Comparison of ENCODE assay signal across 17 mouse cellular contexts in genomic region chr1:162805011-162805410, GRCm38 (mm10). TPM values are rescaled to one million over a fixed set of nuclear protein-coding genes. Genes with fewer than 3 reads are reported as not detected.
A peak's percentile ranks its signal among the peaks of the same experiment; 100 is the strongest.
DNase-seq lines count a peak whose midpoint lies in the region; ATAC-seq and TF ChIP-seq lines count a peak whose summit lies in the region.
"Had no signal": no experiment of that assay in that cellular context is flagged by ENCODE, and none has a peak within 500 bp of the region (broad histone marks: within the 10 kb centered on the region; RNA-seq: fewer than 3 reads in every experiment).

No protein-coding gene starts in this region.

- TF ChIP-seq CTCF in intestine, postnatal 0 days (IDR thresholded peaks at IDR 0.05; ENCODE audit: low read depth) = peak; percentile 65
- TF ChIP-seq CTCF in liver, embryonic 14.5 days (IDR thresholded peaks at IDR 0.05; ENCODE audit: low read depth) = peak; percentile 24; the same call in 1 of the 2 replicates
- peak; percentile 48 for TF ChIP-seq CTCF in E14TG2a.4 (conservative IDR thresholded peaks at IDR 0.05; ENCODE audit: low read length)

- no peak overlapping the region for H3K4me3 ChIP-seq in intestine, postnatal 0 days (ENCODE audit: low read depth, low read length)
- no peak overlapping the region for H3K4me3 ChIP-seq in intestine, embryonic 15.5 days (replicated peaks)
- no peak overlapping the region for H3K4me3 ChIP-seq in liver, embryonic 14.5 days (ENCODE audit: insufficient read depth in 1 of 2, low read depth in 2 of 2, low read length in 2 of 2)
- no peak overlapping the region for H3K4me3 ChIP-seq in E14TG2a.4 (replicated peaks; ENCODE audit: low read length)
- H3K4me3 ChIP-seq: forebrain, embryonic 12.5 days; limb, embryonic 15.5 days had no signal

- no peak overlapping the region for H3K9ac ChIP-seq in intestine, postnatal 0 days (ENCODE audit: low read depth, low read length)
- H3K9ac ChIP-seq in intestine, embryonic 15.5 days = no peak overlapping the region
- H3K9ac ChIP-seq in liver, embryonic 14.5 days (replicated peaks) = no peak overlapping the region
- H3K9ac ChIP-seq: forebrain, embryonic 12.5 days; limb, embryonic 15.5 days had no signal

- TF ChIP-seq EP300 in liver, embryonic 14.5 days (IDR thresholded peaks at IDR 0.05; ENCODE audit: low read depth) = no peak

- intact Hi-C loops in gastrocnemius, postnatal 36 days (cut with DNase I) = no loop called here

- no peaks in the 10 kb centered on the region for H3K9me3 ChIP-seq in intestine, postnatal 0 days (ENCODE audit: control insufficient read depth)
- H3K9me3 ChIP-seq in intestine, embryonic 15.5 days = no peaks in the 10 kb centered on the region
- no peaks in the 10 kb centered on the region for H3K9me3 ChIP-seq in liver, embryonic 14.5 days (ENCODE audit: control insufficient read depth, low read length)
- H3K9me3 ChIP-seq in E14TG2a.4 (ENCODE audit: low read length) = no peaks in the 10 kb centered on the region
- H3K9me3 ChIP-seq: forebrain, embryonic 12.5 days; limb, embryonic 15.5 days had no signal

- H3K4me2 ChIP-seq in intestine, postnatal 0 days (replicated peaks; ENCODE audit: low read depth) = no peak overlapping the region
- H3K4me2 ChIP-seq in intestine, embryonic 15.5 days (replicated peaks) = no peak overlapping the region
- H3K4me2 ChIP-seq in liver, embryonic 14.5 days (ENCODE audit: low read depth) = no peak overlapping the region
- H3K4me2 ChIP-seq: forebrain, embryonic 12.5 days; limb, embryonic 15.5 days had no signal

- ATAC-seq in intestine, postnatal 0 days = no peak
- ATAC-seq in intestine, embryonic 15.5 days = no peak
- ATAC-seq in liver, embryonic 14.5 days (ENCODE audit: insufficient read depth) = no peak
- no peak for ATAC-seq in erythroblast, adult 5-6 weeks (replicated peaks; ENCODE audit: low FRiP score, poor library complexity, severe bottlenecking)
- ATAC-seq: CD4-positive, CD25-positive, alpha-beta regulatory T cell, adult 4 months had no signal

- H3K36me3 ChIP-seq in intestine, postnatal 0 days (ENCODE audit: control insufficient read depth, insufficient read depth) = no peaks in the 10 kb centered on the region
- H3K36me3 ChIP-seq in intestine, embryonic 15.5 days = no peaks in the 10 kb centered on the region
- no peaks in the 10 kb centered on the region for H3K36me3 ChIP-seq in liver, embryonic 14.5 days (replicated peaks; ENCODE audit: control insufficient read depth, insufficient read depth, low read depth)
- H3K36me3 ChIP-seq in E14TG2a.4 (ENCODE audit: insufficient read depth, low read length) = no peaks in the 10 kb centered on the region
- H3K36me3 ChIP-seq: forebrain, embryonic 12.5 days; limb, embryonic 15.5 days had no signal

- H3K27ac ChIP-seq in intestine, postnatal 0 days (ENCODE audit: low read depth, low read length) = no peak overlapping the region
- no peak overlapping the region for H3K27ac ChIP-seq in intestine, embryonic 15.5 days
- no peak overlapping the region for H3K27ac ChIP-seq in liver, embryonic 14.5 days
- H3K27ac ChIP-seq: forebrain, embryonic 12.5 days; limb, embryonic 15.5 days; macrophage had no signal

- 60% methylated on average over 5 of the region's 5 CpGs for WGBS in intestine, postnatal 0 days
- WGBS in intestine, embryonic 15.5 days = 57% methylated on average over 5 of the region's 5 CpGs
- 49% methylated on average over 5 of the region's 5 CpGs for WGBS in liver, embryonic 14.5 days (ENCODE audit: insufficient replicate concordance)

- no peak for DNase-seq in liver, embryonic 14.5 days (ENCODE audit: low read depth in 3 of 3, low spot score in 3 of 3)
- DNase-seq in liver = no peak
- DNase-seq in NIH3T3 (ENCODE audit: low read depth) = peak; percentile 16
- DNase-seq in gastrocnemius, postnatal 36 days = no peak
- DNase-seq: heart, postnatal 36 days; midbrain, embryonic 14.5 days; thymus, postnatal 4 days had no signal

- no peaks in the 10 kb centered on the region for H3K4me1 ChIP-seq in intestine, postnatal 0 days (replicated peaks; ENCODE audit: control insufficient read depth, insufficient read depth, low read length)
- no peaks in the 10 kb centered on the region for H3K4me1 ChIP-seq in intestine, embryonic 15.5 days (replicated peaks)
- no peaks in the 10 kb centered on the region for H3K4me1 ChIP-seq in liver, embryonic 14.5 days (replicated peaks; ENCODE audit: control insufficient read depth in 2 of 2, insufficient read depth in 2 of 2, low read length in 1 of 2)
- no peaks in the 10 kb centered on the region for H3K4me1 ChIP-seq in E14TG2a.4 (replicated peaks; ENCODE audit: low read depth, low read length)
- H3K4me1 ChIP-seq: forebrain, embryonic 12.5 days; limb, embryonic 15.5 days had no signal

- no peaks in the 10 kb centered on the region for H3K27me3 ChIP-seq in intestine, postnatal 0 days (replicated peaks; ENCODE audit: control insufficient read depth, insufficient read depth, low read length)
- H3K27me3 ChIP-seq in intestine, embryonic 15.5 days (replicated peaks) = no peaks in the 10 kb centered on the region
- H3K27me3 ChIP-seq in liver, embryonic 14.5 days (ENCODE audit: control insufficient read depth, insufficient read depth, low read length) = no peaks in the 10 kb centered on the region
- no peaks in the 10 kb centered on the region for H3K27me3 ChIP-seq in E14TG2a.4 (ENCODE audit: insufficient read depth, low read length)
- H3K27me3 ChIP-seq: forebrain, embryonic 12.5 days; limb, embryonic 15.5 days had no signal

RNA-seq across cellular contexts. Expression of gene Fmo4, which starts 8.8 kb away (rescaled TPM):
- 12.2 and 13.7 TPM in 2 replicates for polyA plus RNA-seq in intestine, postnatal 0 days (2015; fragmentation: Nextera tagmentation; extraction: Ambion mirVana)
- 6.8 and 7.4 TPM in 2 replicates for polyA plus RNA-seq in intestine, embryonic 15.5 days (2015; fragmentation: Nextera tagmentation; extraction: Ambion mirVana)
- polyA plus RNA-seq in liver, embryonic 14.5 days (2012; rRNA removed) = 2.2 and 3.0 TPM in 2 replicates
- polyA plus RNA-seq in liver, embryonic 14.5 days (2014; fragmentation: Nextera tagmentation; extraction: Ambion mirVana) = 2.0 and 3.2 TPM in 2 replicates
- total RNA-seq in erythroblast, adult 5-6 weeks (2015; ENCODE audit: low replicate concordance) = not detected in 2 replicates
- total RNA-seq in erythroblast, adult 5-6 weeks (2017; ENCODE audit: low replicate concordance) = not detected in 2 replicates
- total RNA-seq in gastrocnemius, postnatal 36 days (2021) = under 1 TPM; 0.12 to 0.41 TPM
- total RNA-seq: heart, adult 8-10 months had no signal
- polyA plus RNA-seq: CD4-positive, CD25-positive, alpha-beta regulatory T cell, adult 4 months; macrophage; spleen, adult 2 months had no signal
